Mouse (Mus musculus): ENCODE measurements around the gene Ydjc.

- no peak for TF ChIP-seq CTCF (IDR thresholded peaks at IDR 0.05; ENCODE audit: borderline replicate concordance, control insufficient read depth, extremely low read depth, insufficient read depth, low read length, poor library complexity)
- TF ChIP-seq POLR2A (IDR thresholded peaks at IDR 0.05; ENCODE audit: control insufficient read depth, extremely low read depth, insufficient read depth, low read length, poor library complexity) = no peak
Measured at GRCm38 (mm10) chr16:17200121-17200952, 55.9 kb downstream of the Ydjc start.
